Comparison of ENCODE assay signal across 18 mouse cellular contexts in the genomic region with DNA sequence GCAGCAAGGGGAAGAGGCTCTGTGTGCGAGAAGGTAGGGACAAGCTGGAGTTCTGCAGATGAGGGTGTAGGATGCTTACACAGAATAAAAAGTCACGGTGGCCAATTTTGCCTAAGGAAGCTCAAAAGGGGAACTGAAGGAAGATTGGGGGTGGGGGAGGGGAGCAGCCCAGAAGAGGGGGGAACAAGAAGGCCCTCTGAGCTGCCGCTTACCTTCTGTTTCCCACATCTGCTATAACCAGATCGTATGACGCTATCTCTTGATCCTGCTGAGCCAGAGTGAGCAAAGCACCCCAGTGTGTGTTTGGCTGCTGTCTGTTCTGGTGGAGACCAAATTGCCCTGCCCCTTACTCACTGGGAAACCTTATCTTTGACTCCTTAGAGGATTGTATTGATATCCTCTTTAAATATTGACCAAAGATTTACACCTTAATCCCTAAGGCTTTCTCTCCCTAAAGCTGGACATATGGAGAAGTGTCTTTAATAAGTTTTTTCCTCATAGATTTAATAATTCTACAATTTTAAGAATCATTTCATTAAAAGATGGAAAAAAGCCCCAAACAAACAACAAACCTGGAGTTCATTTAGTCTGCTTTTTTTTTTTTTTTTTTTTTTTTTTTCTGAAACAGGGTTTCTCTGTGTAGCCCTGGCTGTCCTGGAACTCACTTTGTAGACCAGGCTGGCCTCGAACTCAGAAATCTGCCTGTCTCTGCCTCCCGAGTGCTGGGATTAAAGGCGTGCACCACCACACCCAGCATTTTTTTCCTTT. TPM values are rescaled to one million over a fixed set of nuclear protein-coding genes. Genes with fewer than 3 reads are reported as not detected.
A peak's percentile ranks its signal among the peaks of the same experiment; 100 is the strongest.
DNase-seq lines count a peak whose midpoint lies in the region; ATAC-seq and TF ChIP-seq lines count a peak whose summit lies in the region.
"Had no signal": no experiment of that assay in that cellular context is flagged by ENCODE, and none has a peak within 500 bp of the region (broad histone marks: within the 10 kb centered on the region; RNA-seq: fewer than 3 reads in every experiment).

No protein-coding gene starts in this region.

- H3K27ac ChIP-seq in bone marrow, adult 2 months (ENCODE audit: control insufficient read depth, insufficient read depth, low read depth, low read length, poor library complexity) = peak overlapping the region; percentile 70
- no peak overlapping the region for H3K27ac ChIP-seq in liver, embryonic 11.5 days (ENCODE audit: low read depth, low read length)
- H3K27ac ChIP-seq: forebrain, embryonic 12.5 days; gastrocnemius, adult 2 months; hindbrain, postnatal 0 days; limb, embryonic 10.5 days; neural tube, embryonic 13.5 days had no signal

- peak overlapping the region; percentile 12 for H3K4me2 ChIP-seq in liver, embryonic 11.5 days
- H3K4me2 ChIP-seq: forebrain, embryonic 12.5 days; neural tube, embryonic 13.5 days had no signal

- H3K36me3 ChIP-seq in erythroblast, embryonic 14.5 days (ENCODE audit: control insufficient read depth) = peaks cover 48% of the 10 kb centered on the region
- H3K36me3 ChIP-seq in liver, embryonic 11.5 days (ENCODE audit: control insufficient read depth, insufficient read depth, low read length) = no peaks in the 10 kb centered on the region
- H3K36me3 ChIP-seq: neural tube, embryonic 13.5 days had no signal

- WGBS in bone marrow, adult 2 months = 35% methylated on average over 8 of the region's 8 CpGs
- WGBS in liver, embryonic 11.5 days = 54% methylated on average over 8 of the region's 8 CpGs

- H3K9me3 ChIP-seq in erythroblast, embryonic 14.5 days (ENCODE audit: control insufficient read depth, low read length) = peaks cover 3% of the 10 kb centered on the region
- no peaks in the 10 kb centered on the region for H3K9me3 ChIP-seq in liver, embryonic 11.5 days (ENCODE audit: control insufficient read depth, low read length)
- H3K9me3 ChIP-seq: forebrain, embryonic 12.5 days; limb, embryonic 10.5 days; neural tube, embryonic 13.5 days had no signal

- TF ChIP-seq POLR2A in bone marrow, adult 2 months (IDR thresholded peaks at IDR 0.05; ENCODE audit: borderline replicate concordance, control insufficient read depth, low read depth, low read length) = no peak

- peak overlapping the region; percentile 24 for H3K4me3 ChIP-seq in erythroblast, embryonic 14.5 days (replicated peaks)
- peak overlapping the region; percentile 60 for H3K4me3 ChIP-seq in bone marrow, adult 2 months (replicated peaks; ENCODE audit: control insufficient read depth, low read depth, low read length)
- no peak overlapping the region for H3K4me3 ChIP-seq in liver, embryonic 11.5 days (ENCODE audit: low read depth, low read length)
- H3K4me3 ChIP-seq: forebrain, embryonic 12.5 days; gastrocnemius, adult 2 months; limb, embryonic 10.5 days; neural tube, embryonic 13.5 days had no signal

- DNase-seq in liver, embryonic 11.5 days (ENCODE audit: low spot score) = no peak
- DNase-seq in thymus, postnatal 10 days (ENCODE audit: low spot score in 2 of 2) = no peak
- no peak for DNase-seq in cerebellum, postnatal 25 days
- no peak for DNase-seq in heart, postnatal 25 days (ENCODE audit: low spot score)
- DNase-seq: adrenal gland, postnatal 14 days; cerebellum, postnatal 36 days; gastrocnemius, adult 2 months; heart, postnatal 10 days; lung, adult 2 months; thymus, postnatal 36 days had no signal

- no peaks in the 10 kb centered on the region for H3K27me3 ChIP-seq in erythroblast, embryonic 14.5 days (ENCODE audit: control insufficient read depth)
- H3K27me3 ChIP-seq in liver, embryonic 11.5 days (replicated peaks; ENCODE audit: control insufficient read depth, insufficient read depth, low read length) = no peaks in the 10 kb centered on the region
- H3K27me3 ChIP-seq: forebrain, embryonic 12.5 days; neural tube, embryonic 13.5 days had no signal

- no peak for TF ChIP-seq CTCF in bone marrow, adult 2 months (IDR thresholded peaks at IDR 0.05; ENCODE audit: control insufficient read depth, insufficient read depth, low read length)

- intact Hi-C loops in heart, postnatal 25 days (cut with DNase I) = no loop called here

- peaks cover 47% of the 10 kb centered on the region for H3K4me1 ChIP-seq in erythroblast, embryonic 14.5 days (ENCODE audit: control insufficient read depth)
- peaks cover 3% of the 10 kb centered on the region; the same call in 1 of the 2 replicates for H3K4me1 ChIP-seq in bone marrow, adult 2 months (ENCODE audit: control insufficient read depth, insufficient read depth, low read length)
- peaks cover 13% of the 10 kb centered on the region for H3K4me1 ChIP-seq in liver, embryonic 11.5 days (replicated peaks; ENCODE audit: control insufficient read depth, insufficient read depth, low read length)

- no peak overlapping the region for H3K9ac ChIP-seq in liver, embryonic 11.5 days (ENCODE audit: low read depth, low read length)
- H3K9ac ChIP-seq: forebrain, embryonic 12.5 days; neural tube, embryonic 13.5 days had no signal

- ATAC-seq in erythroblast, adult 5-6 weeks (replicated peaks; ENCODE audit: low FRiP score, poor library complexity, severe bottlenecking) = no peak
- ATAC-seq in liver, embryonic 11.5 days (replicated peaks; ENCODE audit: low FRiP score) = no peak
- ATAC-seq in monocyte, adult 5-6 weeks (replicated peaks; ENCODE audit: insufficient number of reproducible peaks, low FRiP score, low TSS enrichment, poor library complexity, severe bottlenecking) = 0 out of 2 replicates have a peak, but pooled peaks have one; percentile 10
- ATAC-seq: hindbrain, postnatal 0 days had no signal

RNA-seq across cellular contexts. Expression of a gene that starts 1.9 kb away (rescaled TPM):
- polyA plus RNA-seq in erythroblast, embryonic 14.5 days (2012) = 5.3 and 6.1 TPM in 2 replicates
- 13.8 and 21.1 TPM in 2 replicates for total RNA-seq in erythroblast, adult 5-6 weeks (2015; ENCODE audit: low replicate concordance)
- 21.8 and 29.0 TPM in 2 replicates for total RNA-seq in erythroblast, adult 5-6 weeks (2017; ENCODE audit: low replicate concordance)
- 22.0 and 30.0 TPM in 2 replicates for polyA plus RNA-seq in bone marrow, adult 2 months (2011; ENCODE audit: insufficient read depth, insufficient read length, low replicate concordance, missing spikeins)
- polyA plus RNA-seq in liver, embryonic 11.5 days (2014; fragmentation: Nextera tagmentation; extraction: Ambion mirVana) = 119 and 120 TPM in 2 replicates
- 25.6 to 40.2 TPM (median 28.5 TPM) in 3 replicates for total RNA-seq in monocyte, adult 5-6 weeks (2017)
- total RNA-seq in heart, postnatal 25 days (2021) = 1 to 10 TPM; 2.4 to 2.6 TPM

RNA-seq across cellular contexts. Expression of a gene that starts 2.0 kb away (rescaled TPM):
- 1.8 and 2.4 TPM in 2 replicates for polyA plus RNA-seq in erythroblast, embryonic 14.5 days (2012)
- 51.6 and 54.6 TPM in 2 replicates for total RNA-seq in erythroblast, adult 5-6 weeks (2015; ENCODE audit: low replicate concordance)
- 71.1 and 78.7 TPM in 2 replicates for total RNA-seq in erythroblast, adult 5-6 weeks (2017; ENCODE audit: low replicate concordance)
- 24.6 and 31.2 TPM in 2 replicates for polyA plus RNA-seq in bone marrow, adult 2 months (2011; ENCODE audit: insufficient read depth, insufficient read length, low replicate concordance, missing spikeins)
- 78.5 and 84.8 TPM in 2 replicates for polyA plus RNA-seq in liver, embryonic 11.5 days (2014; fragmentation: Nextera tagmentation; extraction: Ambion mirVana)
- 300 to 314 TPM (median 304 TPM) in 3 replicates for total RNA-seq in monocyte, adult 5-6 weeks (2017)
- 10 to 100 TPM; 24.9 to 25.0 TPM for total RNA-seq in heart, postnatal 25 days (2021)

RNA-seq across cellular contexts. Expression of a gene that starts 25.1 kb away (rescaled TPM):
- polyA plus RNA-seq in erythroblast, embryonic 14.5 days (2012) = 25.9 and 28.1 TPM in 2 replicates
- total RNA-seq in erythroblast, adult 5-6 weeks (2015; ENCODE audit: low replicate concordance) = 99.1 and 113 TPM in 2 replicates
- total RNA-seq in erythroblast, adult 5-6 weeks (2017; ENCODE audit: low replicate concordance) = 93.6 and 115 TPM in 2 replicates
- 128 and 170 TPM in 2 replicates for polyA plus RNA-seq in bone marrow, adult 2 months (2011; ENCODE audit: insufficient read depth, insufficient read length, low replicate concordance, missing spikeins)
- polyA plus RNA-seq in liver, embryonic 11.5 days (2014; fragmentation: Nextera tagmentation; extraction: Ambion mirVana) = 307 and 333 TPM in 2 replicates
- total RNA-seq in monocyte, adult 5-6 weeks (2017) = 13.0 to 48.5 TPM (median 38.5 TPM) in 3 replicates
- total RNA-seq in heart, postnatal 25 days (2021) = 100 to 1,000 TPM; 371 to 393 TPM
